Mouse (Mus musculus) ES-Bruce4 (cell line): ENCODE measurements around the gene Ppp1r2.

Experiments used
- CTCF ChIP-seq: IDR thresholded peaks from one replicate; pipeline ENCODE4 v1.8.1; 2011; ENCODE audit warnings: low read depth, low read length
- POLR2A ChIP-seq: IDR thresholded peaks from one replicate; pipeline ENCODE4 v1.8.1; 2011; ENCODE audit warnings: low read length; ENCODE audit not compliant: insufficient read depth

DNA sequence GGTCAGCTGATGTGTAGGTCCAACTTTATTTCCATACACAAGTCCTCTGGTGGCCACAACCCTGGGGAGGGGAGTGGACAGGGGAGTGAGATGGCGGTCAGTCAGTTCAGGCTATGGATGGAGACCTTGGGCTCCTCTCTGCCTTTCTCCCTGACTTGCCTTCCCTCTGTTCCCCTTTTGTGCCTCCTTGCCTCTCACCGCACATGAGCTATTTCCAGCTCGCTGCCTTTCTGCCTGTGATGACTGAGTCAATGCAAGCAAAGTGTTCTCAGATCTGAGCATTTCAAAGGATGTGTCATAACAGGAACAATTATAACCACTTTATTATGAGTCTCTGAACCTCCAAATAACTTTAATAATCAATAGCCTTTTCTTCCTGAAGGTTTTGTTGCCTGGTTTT, 37.2 kb upstream of the Ppp1r2 start:
- no peak for TF ChIP-seq POLR2A
- no peak for TF ChIP-seq CTCF
